8 mouse cellular contexts compared by ENCODE assay signal in the genomic region with DNA sequence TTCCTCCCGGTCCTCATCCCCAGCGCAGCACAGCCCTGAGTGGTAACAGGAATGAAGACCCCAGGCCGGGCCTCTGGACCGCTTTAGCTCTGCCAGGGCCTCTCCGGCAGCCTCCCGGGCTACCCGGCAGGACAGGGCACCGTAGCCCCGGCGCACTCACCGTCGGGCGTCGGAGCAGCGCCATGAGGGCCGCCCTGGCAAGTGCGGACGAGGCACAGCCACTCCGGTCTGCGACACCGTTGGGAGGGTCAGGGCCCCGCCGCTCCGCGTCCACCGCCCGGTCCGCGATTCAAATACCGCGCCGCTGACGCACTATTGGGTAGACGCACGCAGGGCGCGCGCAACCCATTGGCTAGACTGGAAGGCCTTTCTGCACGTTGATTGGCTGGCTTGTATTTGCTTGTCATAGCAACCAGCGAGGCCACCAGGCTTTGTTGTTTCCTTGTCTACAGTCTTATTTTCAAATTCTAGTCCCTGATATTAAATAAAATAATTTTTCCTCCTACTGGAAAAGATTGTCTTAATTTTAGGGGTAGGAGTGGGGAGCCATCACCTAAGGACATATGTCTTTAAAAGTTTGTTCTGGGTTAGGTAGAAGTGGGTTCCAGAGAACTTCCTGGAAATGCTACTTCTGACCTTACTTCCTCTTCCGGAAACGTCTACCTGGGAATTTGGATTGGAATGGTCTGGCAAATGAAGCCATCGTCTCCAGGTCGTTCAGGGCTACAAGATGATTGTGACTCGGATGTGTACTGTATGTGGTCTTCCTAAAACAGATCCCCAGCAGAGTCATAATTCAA. TPM values are rescaled to one million over a fixed set of nuclear protein-coding genes. Genes with fewer than 3 reads are reported as not detected.
DNase-seq lines count a peak whose midpoint lies in the region; ATAC-seq lines count a peak whose summit lies in the region.

Ccnb2 (minus strand) TSS at position 291 of the 800 bp plus-strand sequence.

- intact Hi-C loops in gastrocnemius, postnatal 14 days (cut with DNase I; ENCODE audit: low total_unique reads) = no loop called here
- intact Hi-C loops in left cerebral cortex, postnatal 10 days (cut with DNase I) = no loop called here

- DNase-seq in adipocyte (ENCODE audit: low spot score) = peak; percentile 90
- peak; percentile 98 for DNase-seq in embryo, embryonic 10.5 days (ENCODE audit: low spot score)
- peak; percentile 88 for DNase-seq in gastrocnemius, postnatal 14 days
- DNase-seq in left cerebral cortex, postnatal 10 days (ENCODE audit: extremely low spot score in 1 of 2, low spot score in 2 of 2) = peak; percentile 88 to 92
- peak; percentile 81 to 82 for DNase-seq in right cerebral cortex, postnatal 36 days (ENCODE audit: low spot score in 2 of 2)
- peak; percentile 92 for DNase-seq in yolk sac, embryonic 10.5 days (ENCODE audit: low spot score)

- ATAC-seq in inflammation-experienced regulatory T-cells, adult 6 months = peak; percentile 100
- ATAC-seq in megakaryocyte-erythroid progenitor cell, adult 5-6 weeks (replicated peaks; ENCODE audit: low FRiP score, low TSS enrichment, poor library complexity, severe bottlenecking) = peak; percentile 98

RNA-seq across cellular contexts. Expression of gene Ccnb2, which starts in this region (rescaled TPM):
- total RNA-seq in gastrocnemius, postnatal 14 days (2021) = 1 to 10 TPM; 5.3 TPM
- 100 to 1,000 TPM in 1 of 3 experiments, 10 to 100 TPM in 2; 14.7 to 186 (median 20.5) TPM for polyA plus RNA-seq in inflammation-experienced regulatory T-cells, adult 6 months (2017; shearing (Covaris generic))
- total RNA-seq in left cerebral cortex, postnatal 10 days (2021) = 1 to 10 TPM; 3.6 TPM
- 88.4 and 91.4 TPM in 2 replicates for total RNA-seq in megakaryocyte-erythroid progenitor cell, adult 5-6 weeks (2014; fragmentation: Nextera tagmentation)
- 61.3 and 72.5 TPM in 2 replicates for total RNA-seq in megakaryocyte-erythroid progenitor cell, adult 5-6 weeks (2017)

Comparison
In these comparisons a context has a peak if more than half of its experiments do, and no peak if none do; other contexts are left out.
1. Peak in every context shown above with its lines: DNase-seq and ATAC-seq.
2. RNA of gene Ccnb2 (total RNA-seq): 61.3 to 91.4 TPM in megakaryocyte-erythroid progenitor cell, adult 5-6 weeks; 5.3 TPM in gastrocnemius, postnatal 14 days and 3.6 TPM in left cerebral cortex, postnatal 10 days; every median in the first group is over 4 times any median in the second.